Comparison of ENCODE assay signal across 8 mouse cellular contexts in genomic region chr8:37131988-37132387, GRCm38 (mm10).
A peak's percentile ranks its signal among the peaks of the same experiment; 100 is the strongest.
DNase-seq lines count a peak whose midpoint lies in the region; ATAC-seq and TF ChIP-seq lines count a peak whose summit lies in the region.

No protein-coding gene starts in this region.

- no peak overlapping the region for H3K4me3 ChIP-seq in layer of hippocampus, adult 2 months
- no peak overlapping the region for H3K4me3 ChIP-seq in forebrain, embryonic 12.5 days (replicated peaks)
- H3K4me3 ChIP-seq in limb, embryonic 14.5 days (replicated peaks; ENCODE audit: low read length), result no peak overlapping the region

- ATAC-seq in forebrain, embryonic 12.5 days (ENCODE audit: low FRiP score), result peak; percentile 39; the same call in 1 of the 2 replicates
- no peak for ATAC-seq in limb, embryonic 14.5 days (ENCODE audit: low FRiP score, low read depth)

- peak in 1 of 2 experiments; percentile 7 for DNase-seq in layer of hippocampus, adult 2 months (ENCODE audit: low spot score in 2 of 2)
- no peak for DNase-seq in layer of hippocampus, adult 9-11 months
- peak; percentile 9 for DNase-seq in Muller cell, postnatal 12 days (ENCODE audit: inconsistent ontology term)
- peak; percentile 87 for DNase-seq in limb, embryonic 14.5 days (ENCODE audit: low spot score)
- no peak for DNase-seq in urinary bladder, postnatal 4 days (ENCODE audit: low spot score in 2 of 2)
- no peak for DNase-seq in natural killer cell, adult 2 months (ENCODE audit: low spot score in 2 of 2)
- no peak for DNase-seq in T-cell, adult 2 months (ENCODE audit: low spot score)

- no peak for TF ChIP-seq POLR2A in limb, embryonic 14.5 days (IDR thresholded peaks at IDR 0.05; ENCODE audit: borderline replicate concordance, extremely low read depth, insufficient read depth, insufficient read length)

- no peaks in the 10 kb centered on the region for H3K4me1 ChIP-seq in forebrain, embryonic 12.5 days
- H3K4me1 ChIP-seq in limb, embryonic 14.5 days (ENCODE audit: control insufficient read depth, insufficient read depth, low read length), result peaks cover 3% of the 10 kb centered on the region; the same call in 1 of the 2 replicates

- H3K36me3 ChIP-seq in forebrain, embryonic 12.5 days (replicated peaks), result no peaks in the 10 kb centered on the region
- H3K36me3 ChIP-seq in limb, embryonic 14.5 days (ENCODE audit: control insufficient read depth, insufficient read depth, low read length), result no peaks in the 10 kb centered on the region

- peak; percentile 76 for TF ChIP-seq CTCF in layer of hippocampus, adult 2 months (conservative IDR thresholded peaks at IDR 0.05)

- H3K9me3 ChIP-seq in forebrain, embryonic 12.5 days, result no peaks in the 10 kb centered on the region
- H3K9me3 ChIP-seq in limb, embryonic 14.5 days (ENCODE audit: control insufficient read depth, low read length), result no peaks in the 10 kb centered on the region

- 23% methylated on average over 4 of the region's 4 CpGs for WGBS in forebrain, embryonic 12.5 days
- WGBS in limb, embryonic 14.5 days, result 8% methylated on average over 4 of the region's 4 CpGs

- H3K4me2 ChIP-seq in forebrain, embryonic 12.5 days, result no peak overlapping the region
- no peak overlapping the region for H3K4me2 ChIP-seq in limb, embryonic 14.5 days (replicated peaks; ENCODE audit: low read depth, low read length, severe bottlenecking)

- no peak overlapping the region for H3K9ac ChIP-seq in forebrain, embryonic 12.5 days
- no peak overlapping the region for H3K9ac ChIP-seq in limb, embryonic 14.5 days (ENCODE audit: low read depth, low read length, severe bottlenecking)

- H3K27me3 ChIP-seq in forebrain, embryonic 12.5 days, result no peaks in the 10 kb centered on the region
- no peaks in the 10 kb centered on the region for H3K27me3 ChIP-seq in limb, embryonic 14.5 days (ENCODE audit: control insufficient read depth, insufficient read depth, low read length)

- H3K27ac ChIP-seq in layer of hippocampus, adult 2 months, result no peak overlapping the region
- no peak overlapping the region for H3K27ac ChIP-seq in forebrain, embryonic 12.5 days
- H3K27ac ChIP-seq in limb, embryonic 14.5 days (replicated peaks; ENCODE audit: low read depth, low read length), result no peak overlapping the region

Comparison
In these comparisons a context has a peak if more than half of its experiments do, and no peak if none do; other contexts are left out.
1. DNase-seq: peak in Muller cell, postnatal 12 days (single experiment) and limb, embryonic 14.5 days (single experiment); none in layer of hippocampus, adult 9-11 months (single experiment), urinary bladder, postnatal 4 days (0 of 2), natural killer cell, adult 2 months (0 of 2) and T-cell, adult 2 months (single experiment).